Mouse (Mus musculus): Measurements from ENCODE around the gene Car5a. TPM values are rescaled to one million over a fixed set of nuclear protein-coding genes. Genes with fewer than 3 reads are reported as not detected.

Car5a gene
- polyA plus RNA-seq, 1 experiment from 2014 or later = 0.69 TPM

GRCm38 (mm10) chr8:121898401-121898931 is 46.2 kb downstream of the Car5a start:
- Histone ChIP-seq H3K4me2 (peak overlapping the region; percentile 75), H3K27me3 (replicated peaks) (no peaks in the 10 kb centered on the region), H3K4me3 (peak overlapping the region; percentile 50), H3K4me1 (peaks cover 93% of the 10 kb centered on the region), H3K27ac (peak overlapping the region; percentile 100), H3K36me3 (peaks cover 80% of the 10 kb centered on the region), H3K9me3 (replicated peaks) (no peaks in the 10 kb centered on the region), H3K9ac (peak overlapping the region; percentile 85)
- WGBS (ENCODE audit: insufficient replicate concordance) = 6% methylated on average over 4 of the region's 4 CpGs
- ATAC-seq = peak; percentile 90

- Histone ChIP-seq H3K27me3 (replicated peaks) (no peaks in the 10 kb centered on the region), H3K4me2 (peak overlapping the region; percentile 75), H3K36me3 (peaks cover 80% of the 10 kb centered on the region), H3K4me3 (peak overlapping the region; percentile 50), H3K9ac (peak overlapping the region; percentile 85), H3K27ac (peak overlapping the region; percentile 100), H3K9me3 (replicated peaks) (no peaks in the 10 kb centered on the region), H3K4me1 (peaks cover 88% of the 10 kb centered on the region)
- ATAC-seq = peak; percentile 16
- WGBS (ENCODE audit: insufficient replicate concordance) = 46% methylated on average over 7 of the region's 7 CpGs
These were observed 46.8 kb downstream of the Car5a start for GRCm38 (mm10) chr8:121897871-121898381.

GRCm38 (mm10) chr8:121897205-121897604 is 47.5 kb downstream of the Car5a start:
- H3K4me3 ChIP-seq = no peak overlapping the region
- H3K4me2 ChIP-seq = peak overlapping the region; percentile 75
- H3K27me3 ChIP-seq (replicated peaks) = no peaks in the 10 kb centered on the region
- 71% methylated on average over 9 of the region's 9 CpGs for WGBS (ENCODE audit: insufficient replicate concordance)
- peaks cover 80% of the 10 kb centered on the region for H3K4me1 ChIP-seq
- no peaks in the 10 kb centered on the region for H3K9me3 ChIP-seq (replicated peaks)
- H3K27ac ChIP-seq = peak overlapping the region; percentile 100
- H3K36me3 ChIP-seq = peaks cover 80% of the 10 kb centered on the region
- H3K9ac ChIP-seq = peak overlapping the region; percentile 85
- ATAC-seq = no peak

GRCm38 (mm10) chr8:121896476-121897145 is 48.1 kb downstream of the Car5a start:
- H3K27me3 ChIP-seq (replicated peaks) = no peaks in the 10 kb centered on the region
- H3K9ac ChIP-seq = peak overlapping the region; percentile 85; the same call in 1 of the 2 replicates
- peak overlapping the region; percentile 75 for H3K4me2 ChIP-seq
- ATAC-seq = no peak
- peaks cover 80% of the 10 kb centered on the region for H3K36me3 ChIP-seq
- H3K27ac ChIP-seq = peak overlapping the region; percentile 100
- peaks cover 76% of the 10 kb centered on the region for H3K4me1 ChIP-seq
- peak overlapping the region; percentile 0; the same call in 1 of the 2 replicates for H3K4me3 ChIP-seq
- 83% methylated on average over 12 of the region's 12 CpGs for WGBS (ENCODE audit: insufficient replicate concordance)
- H3K9me3 ChIP-seq (replicated peaks) = no peaks in the 10 kb centered on the region

GRCm38 (mm10) chr8:121895910-121896309 is 48.8 kb downstream of the Car5a start:
- Histone ChIP-seq H3K36me3 (peaks cover 80% of the 10 kb centered on the region), H3K27ac (peak overlapping the region; percentile 100; the same call in 1 of the 2 replicates), H3K4me2 (peak overlapping the region; percentile 30), H3K4me1 (peaks cover 76% of the 10 kb centered on the region), H3K9ac (no peak overlapping the region), H3K4me3 (peak overlapping the region; percentile 0; the same call in 1 of the 2 replicates), H3K27me3 (replicated peaks) (no peaks in the 10 kb centered on the region), H3K9me3 (replicated peaks) (no peaks in the 10 kb centered on the region)
- WGBS (ENCODE audit: insufficient replicate concordance) = 83% methylated on average over 7 of the region's 7 CpGs
- ATAC-seq = no peak

- no peaks in the 10 kb centered on the region for H3K9me3 ChIP-seq (replicated peaks)
- WGBS (ENCODE audit: insufficient replicate concordance) = 87% methylated on average over 5 of the region's 5 CpGs
- H3K27ac ChIP-seq = no peak overlapping the region
- H3K36me3 ChIP-seq = peaks cover 100% of the 10 kb centered on the region
- no peak for ATAC-seq
- H3K4me1 ChIP-seq = peaks cover 48% of the 10 kb centered on the region
- H3K4me3 ChIP-seq = no peak overlapping the region
- no peaks in the 10 kb centered on the region for H3K27me3 ChIP-seq (replicated peaks)
- no peak overlapping the region for H3K4me2 ChIP-seq
- no peak overlapping the region for H3K9ac ChIP-seq
These were observed 51.8 kb downstream of the Car5a start for GRCm38 (mm10) chr8:121892875-121893274.

GRCm38 (mm10) chr8:121889810-121890785 is 54.6 kb downstream of the Car5a start:
- peak overlapping the region; percentile 5; the same call in 1 of the 2 replicates for H3K27ac ChIP-seq
- no peak overlapping the region for H3K9ac ChIP-seq
- peaks cover 20% of the 10 kb centered on the region for H3K4me1 ChIP-seq
- no peaks in the 10 kb centered on the region for H3K9me3 ChIP-seq (replicated peaks)
- no peaks in the 10 kb centered on the region for H3K27me3 ChIP-seq (replicated peaks)
- no peak overlapping the region for H3K4me3 ChIP-seq
- no peak for ATAC-seq
- no peak overlapping the region for H3K4me2 ChIP-seq
- 83% methylated on average over 15 of the region's 15 CpGs for WGBS (ENCODE audit: insufficient replicate concordance)
- peaks cover 100% of the 10 kb centered on the region for H3K36me3 ChIP-seq

- no peak for ATAC-seq
- 95% methylated on average over 1 of the region's 1 CpGs for WGBS (ENCODE audit: insufficient replicate concordance)
- H3K27ac ChIP-seq = no peak overlapping the region
- peaks cover 12% of the 10 kb centered on the region; the same call in 1 of the 2 replicates for H3K4me1 ChIP-seq
- H3K4me3 ChIP-seq = no peak overlapping the region
- H3K9me3 ChIP-seq (replicated peaks) = no peaks in the 10 kb centered on the region
- no peak overlapping the region for H3K4me2 ChIP-seq
- no peaks in the 10 kb centered on the region for H3K27me3 ChIP-seq (replicated peaks)
- peaks cover 100% of the 10 kb centered on the region for H3K36me3 ChIP-seq
- H3K9ac ChIP-seq = no peak overlapping the region
These were observed 55.4 kb downstream of the Car5a start for GRCm38 (mm10) chr8:121889317-121889716.

GRCm38 (mm10) chr8:121887547-121887946 is 57.2 kb downstream of the Car5a start:
- no peak overlapping the region for H3K4me3 ChIP-seq
- H3K36me3 ChIP-seq = peaks cover 100% of the 10 kb centered on the region
- H3K9ac ChIP-seq = no peak overlapping the region
- peaks cover 11% of the 10 kb centered on the region; the same call in 1 of the 2 replicates for H3K4me1 ChIP-seq
- WGBS (ENCODE audit: insufficient replicate concordance) = 69% methylated on average over 1 of the region's 1 CpGs
- H3K27me3 ChIP-seq (replicated peaks) = no peaks in the 10 kb centered on the region
- no peak overlapping the region for H3K4me2 ChIP-seq
- H3K9me3 ChIP-seq (replicated peaks) = no peaks in the 10 kb centered on the region
- no peak for ATAC-seq
- no peak overlapping the region for H3K27ac ChIP-seq

- Histone ChIP-seq H3K9ac (no peak overlapping the region), H3K4me2 (no peak overlapping the region), H3K9me3 (replicated peaks) (no peaks in the 10 kb centered on the region), H3K4me1 (0 out of 2 replicates have a peak, but pooled peaks cover 1% of the 10 kb centered on the region), H3K27ac (no peak overlapping the region), H3K4me3 (no peak overlapping the region), H3K36me3 (peaks cover 100% of the 10 kb centered on the region), H3K27me3 (replicated peaks) (no peaks in the 10 kb centered on the region)
- WGBS (ENCODE audit: insufficient replicate concordance) = 85% methylated on average over 6 of the region's 6 CpGs
- no peak for ATAC-seq
These were observed 59.3 kb downstream of the Car5a start for GRCm38 (mm10) chr8:121885433-121885832.

- WGBS (ENCODE audit: insufficient replicate concordance) = 91% methylated on average over 9 of the region's 9 CpGs
- peaks cover 5% of the 10 kb centered on the region; the same call in 1 of the 2 replicates for H3K4me1 ChIP-seq
- no peaks in the 10 kb centered on the region for H3K27me3 ChIP-seq (replicated peaks)
- H3K9me3 ChIP-seq (replicated peaks) = no peaks in the 10 kb centered on the region
- no peak overlapping the region for H3K4me3 ChIP-seq
- H3K9ac ChIP-seq = no peak overlapping the region
- ATAC-seq = no peak
- peaks cover 100% of the 10 kb centered on the region for H3K36me3 ChIP-seq
- no peak overlapping the region for H3K27ac ChIP-seq
- no peak overlapping the region for H3K4me2 ChIP-seq
These were observed 59.7 kb downstream of the Car5a start for GRCm38 (mm10) chr8:121885001-121885400.

Measured in liver, embryonic 12.5 days (tissue).